Mouse (Mus musculus) urinary bladder, postnatal 25 days (tissue): Measurements from ENCODE around the gene Car3.

Source experiments
- DNase-seq: peaks from one replicate; pipeline ENCODE4 v3.0.0; 2022; ENCODE audit warnings: low spot score

The Car3 gene

GRCm38 (mm10) chr3:14911992-14912582, 48.8 kb downstream of the Car3 start:
- DNase-seq, result no peak

GRCm38 (mm10) chr3:14913774-14914173, 50.5 kb downstream of the Car3 start:
- DNase-seq, result no peak

- DNase-seq, result no peak
Measured at GRCm38 (mm10) chr3:14915355-14915754, 52.0 kb downstream of the Car3 start.

- no peak for DNase-seq
Measured at GRCm38 (mm10) chr3:14917261-14917660, 53.9 kb downstream of the Car3 start.
